ENCODE assay signal across 30 mouse cellular contexts in the genomic region with DNA sequence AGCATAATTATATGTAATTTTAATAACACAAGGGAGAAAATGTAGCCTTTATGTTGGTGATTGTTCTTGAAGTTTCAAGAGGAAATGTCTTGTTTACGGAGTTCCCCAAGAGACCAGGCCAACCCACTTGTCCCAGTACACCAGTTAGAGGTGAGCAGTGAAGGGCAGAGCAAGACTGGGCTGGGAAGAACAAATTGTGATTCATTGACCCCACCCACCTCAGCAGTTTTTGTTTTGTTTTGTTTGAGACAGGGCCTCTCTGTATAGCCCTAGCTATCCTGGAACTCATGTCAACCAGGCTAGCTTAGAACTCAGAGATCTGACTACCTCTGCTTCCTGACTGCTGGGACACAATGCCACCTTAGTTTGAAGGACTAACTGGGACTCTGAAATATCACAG. TPM values are rescaled to one million over a fixed set of nuclear protein-coding genes. Genes with fewer than 3 reads are reported as not detected.
DNase-seq lines count a peak whose midpoint lies in the region; ATAC-seq and TF ChIP-seq lines count a peak whose summit lies in the region.
"Had no signal": no experiment of that assay in that cellular context is flagged by ENCODE, and none has a peak within 500 bp of the region (broad histone marks: within the 10 kb centered on the region; RNA-seq: fewer than 3 reads in every experiment).

No protein-coding gene starts in this region.

- H3K9ac ChIP-seq in heart, embryonic 12.5 days: no peak overlapping the region
- H3K9ac ChIP-seq in ES-Bruce4 (ENCODE audit: low read depth, poor library complexity, severe bottlenecking): no peak overlapping the region
- no peak overlapping the region for H3K9ac ChIP-seq in ES-E14 (ENCODE audit: insufficient read depth, low read depth, low read length, poor library complexity, severe bottlenecking)
- H3K9ac ChIP-seq: embryonic facial prominence, embryonic 13.5 days; embryonic facial prominence, embryonic 15.5 days; forebrain, embryonic 12.5 days had no signal

- in situ Hi-C loops in ES-E14 (cut with MboI; ENCODE audit: low sequenced_read_pairs in 2 of 2, unreplicated experiment in 2 of 2): no loop called here

- 86% methylated on average over 1 of the region's 1 CpGs for WGBS in heart, embryonic 12.5 days

- TF ChIP-seq POLR2A in ES-Bruce4 (IDR thresholded peaks at IDR 0.05; ENCODE audit: insufficient read depth, low read length): no peak

- no peak overlapping the region for H3K27ac ChIP-seq in heart, embryonic 12.5 days (ENCODE audit: poor library complexity, severe bottlenecking)
- H3K27ac ChIP-seq in ES-Bruce4 (ENCODE audit: insufficient read depth, low read length): peak overlapping the region; percentile 90
- no peak overlapping the region for H3K27ac ChIP-seq in ES-E14 (ENCODE audit: insufficient read depth, low read depth, low read length, poor library complexity, severe bottlenecking)
- H3K27ac ChIP-seq: embryonic facial prominence, embryonic 13.5 days; embryonic facial prominence, embryonic 15.5 days; forebrain, embryonic 10.5 days; forebrain, embryonic 12.5 days had no signal

- peak; percentile 71 for DNase-seq in heart, adult 11 months
- DNase-seq in ES-E14 (ENCODE audit: low read depth, low spot score): peak; percentile 69
- peak; percentile 90 for DNase-seq in ZHBTc4 (ENCODE audit: low read depth, low spot score)
- DNase-seq in layer of hippocampus, adult 11-12 months (ENCODE audit: low spot score): no peak
- no peak for DNase-seq in urinary bladder, postnatal 25 days (ENCODE audit: low spot score)
- no peak for DNase-seq in cerebellum, postnatal 10 days
- DNase-seq: adrenal gland, adult 8-10 months; adrenal gland, postnatal 36 days; B cell, adult 2 months; cerebellum, adult 11-12 months; cerebellum, adult 2 months; cerebellum, adult 9-10 months; cerebellum, postnatal 14 days; cerebellum, postnatal 36 days; embryo, embryonic 11 days had no signal

- 0 out of 2 replicates have a peak, but pooled peaks cover 5% of the 10 kb centered on the region for H3K4me1 ChIP-seq in heart, embryonic 12.5 days (replicated peaks)
- no peaks in the 10 kb centered on the region for H3K4me1 ChIP-seq in ES-Bruce4 (ENCODE audit: control insufficient read depth, insufficient read depth, low read length)
- H3K4me1 ChIP-seq in ES-E14 (ENCODE audit: control insufficient read depth in 2 of 2, insufficient read depth in 2 of 2, low read length in 2 of 2, poor library complexity in 1 of 2): peaks cover 7 to 14% of the 10 kb centered on the region in 2 experiments; a peak in 3 of 4 replicates

- no peaks in the 10 kb centered on the region for H3K9me3 ChIP-seq in heart, embryonic 12.5 days (replicated peaks)
- H3K9me3 ChIP-seq in ES-Bruce4 (replicated peaks; ENCODE audit: control insufficient read depth, insufficient read depth, low read length, poor library complexity, severe bottlenecking) (no peaks in the 10 kb centered on the region), ES-E14 (ENCODE audit: control insufficient read depth, insufficient read depth, low read depth, low read length) (no peaks in the 10 kb centered on the region)
- H3K9me3 ChIP-seq: embryonic facial prominence, embryonic 13.5 days; embryonic facial prominence, embryonic 15.5 days; forebrain, embryonic 10.5 days; forebrain, embryonic 12.5 days had no signal

- no peak overlapping the region for H3K4me2 ChIP-seq in heart, embryonic 12.5 days
- H3K4me2 ChIP-seq: embryonic facial prominence, embryonic 13.5 days; embryonic facial prominence, embryonic 15.5 days; forebrain, embryonic 12.5 days had no signal

- TF ChIP-seq CTCF in ES-Bruce4 (IDR thresholded peaks at IDR 0.05; ENCODE audit: low read depth, low read length): no peak

- peaks cover 12% of the 10 kb centered on the region for H3K36me3 ChIP-seq in heart, embryonic 12.5 days
- H3K36me3 ChIP-seq in ES-Bruce4 (ENCODE audit: control insufficient read depth, insufficient read depth, low read length, poor library complexity, severe bottlenecking): 0 out of 2 replicates have a peak, but pooled peaks cover 2% of the 10 kb centered on the region
- peaks cover 4% of the 10 kb centered on the region; the same call in 1 of the 2 replicates for H3K36me3 ChIP-seq in ES-E14 (ENCODE audit: control insufficient read depth, insufficient read depth, low read length, poor library complexity, severe bottlenecking)

- ATAC-seq in heart, embryonic 12.5 days (ENCODE audit: insufficient number of reproducible peaks, low FRiP score): no peak
- ATAC-seq: activated CD4-positive, CD25-positive, alpha-beta regulatory T cell, adult 4 months; CD4-positive, CD25-positive, alpha-beta regulatory T cell, adult 4 months; forebrain, embryonic 14.5 days; forebrain, embryonic 16.5 days had no signal

- no peak overlapping the region for H3K4me3 ChIP-seq in heart, embryonic 12.5 days
- H3K4me3 ChIP-seq in ES-Bruce4 (ENCODE audit: low read depth, low read length): no peak overlapping the region
- no peak overlapping the region; a peak in 1 of 4 replicates for H3K4me3 ChIP-seq in ES-E14 (ENCODE audit: insufficient read depth in 1 of 2, low read depth in 1 of 2, low read length in 2 of 2, poor library complexity in 1 of 2, severe bottlenecking in 1 of 2)
- H3K4me3 ChIP-seq: embryonic facial prominence, embryonic 13.5 days; embryonic facial prominence, embryonic 15.5 days; erythroblast, embryonic 14.5 days; forebrain, embryonic 10.5 days; forebrain, embryonic 12.5 days had no signal

- no peaks in the 10 kb centered on the region for H3K27me3 ChIP-seq in heart, embryonic 12.5 days (replicated peaks)
- H3K27me3 ChIP-seq in ES-Bruce4 (ENCODE audit: control insufficient read depth, insufficient read depth, low read length, poor library complexity, severe bottlenecking): no peaks in the 10 kb centered on the region
- H3K27me3 ChIP-seq: CH12.LX; embryonic facial prominence, embryonic 13.5 days; embryonic facial prominence, embryonic 15.5 days; forebrain, embryonic 12.5 days; Patski had no signal

- TF ChIP-seq EP300 in ES-Bruce4 (IDR thresholded peaks at IDR 0.05; ENCODE audit: insufficient read depth, low read depth, low read length): 0 out of 2 replicates have a peak, but pooled peaks have one; percentile 46

TF ChIP-seq in ES-E14, 5 proteins besides CTCF, POLR2A, EP300 and RAD21:
- TF ChIP-seq MAFK (IDR thresholded peaks at IDR 0.05; ENCODE audit: insufficient read depth, low read depth, low read length) (no peak), CHD2 (IDR thresholded peaks at IDR 0.05; ENCODE audit: low read depth, low read length) (no peak), HCFC1 (IDR thresholded peaks at IDR 0.05; ENCODE audit: borderline replicate concordance, insufficient read depth, low read length) (no peak), ZC3H11A (IDR thresholded peaks at IDR 0.05; ENCODE audit: borderline replicate concordance, low read depth, low read length) (no peak), ZNF384 (IDR thresholded peaks at IDR 0.05; ENCODE audit: low read depth, low read length) (no peak)
TF ChIP-seq in ES-E14: peak in this region for 0.

RNA-seq across cellular contexts. Expression of gene Tmem35b, which starts 0.8 kb away (rescaled TPM):
- 13.7 and 14.9 TPM in 2 replicates for polyA plus RNA-seq in heart, embryonic 12.5 days (2016; fragmentation: Nextera tagmentation; extraction: Ambion mirVana)
- 9.0 and 10.0 TPM in 2 replicates for polyA plus RNA-seq in ES-Bruce4 (2011; ENCODE audit: insufficient read depth, insufficient read length, low read depth, missing spikeins)
- 3.7 and 4.8 TPM in 2 replicates for total RNA-seq in ES-E14 (2012; rRNA removed)

RNA-seq across cellular contexts. Expression of gene Dlgap3, which starts 44.7 kb away (rescaled TPM):
- polyA plus RNA-seq in heart, embryonic 12.5 days (2016; fragmentation: Nextera tagmentation; extraction: Ambion mirVana): 0.73 and 0.95 TPM in 2 replicates
- 7.4 and 9.5 TPM in 2 replicates for polyA plus RNA-seq in ES-Bruce4 (2011; ENCODE audit: insufficient read depth, insufficient read length, low read depth, missing spikeins)
- 8.8 and 14.1 TPM in 2 replicates for total RNA-seq in ES-E14 (2012; rRNA removed)
- total RNA-seq: common myeloid progenitor, adult 5-6 weeks; MEL had no signal
- polyA plus RNA-seq: activated CD4-positive, CD25-positive, alpha-beta regulatory T cell, adult 4 months; CD4-positive, CD25-positive, alpha-beta regulatory T cell, adult 4 months; erythroblast, embryonic 14.5 days had no signal

RNA-seq across cellular contexts. Expression of gene Zmym6, which starts 47.1 kb away (rescaled TPM):
- 15.9 and 17.8 TPM in 2 replicates for polyA plus RNA-seq in heart, embryonic 12.5 days (2016; fragmentation: Nextera tagmentation; extraction: Ambion mirVana)
- 32.6 and 33.7 TPM in 2 replicates for polyA plus RNA-seq in ES-Bruce4 (2011; ENCODE audit: insufficient read depth, insufficient read length, low read depth, missing spikeins)
- 18.1 and 18.2 TPM in 2 replicates for total RNA-seq in ES-E14 (2012; rRNA removed)
- total RNA-seq: MEL had no signal

Comparison
In these comparisons a context has a peak if more than half of its experiments do, and no peak if none do; other contexts are left out.
1. DNase-seq: peak in heart, adult 11 months (single experiment), ES-E14 (single experiment) and ZHBTc4 (single experiment); none in layer of hippocampus, adult 11-12 months (single experiment), urinary bladder, postnatal 25 days (single experiment) and cerebellum, postnatal 10 days (0 of 2).